Mouse (Mus musculus) CH12.LX (cell line): ENCODE results near the gene Dlg5. TPM values are rescaled to one million over a fixed set of nuclear protein-coding genes. Genes with fewer than 3 reads are reported as not detected.

Source experiments
- DNase-seq: peaks from one replicate; pipeline ENCODE4 v3.0.0-alpha.2; 2013; ENCODE audit errors: extremely low read depth
- H3K27ac ChIP-seq: 2 replicates; pipeline ENCODE4 v1.5.1; 2012; ENCODE audit warnings: low read depth, mild to moderate bottlenecking, control low read depth, moderate library complexity; ENCODE audit not compliant: insufficient read depth
- H3K27me3 ChIP-seq: replicated peaks from 2 replicates; pipeline ENCODE3; 2012; ENCODE audit warnings: inconsistent platforms
- H3K36me3 ChIP-seq, 2 experiments: replicated peaks in 1 of 2; 2 replicates each; pipeline versions ENCODE3 to v1.6.1; 2012; ENCODE audit warnings: inconsistent platforms in 1 of 2, low read length in 1 of 2, mild to moderate bottlenecking in 1 of 2, mixed read lengths in 1 of 2, moderate library complexity in 1 of 2; ENCODE audit not compliant: control insufficient read depth in 1 of 2, insufficient read depth in 1 of 2
- H3K4me1 ChIP-seq, 2 experiments: 2 replicates each; pipeline ENCODE4 v1.6.1; 2012; ENCODE audit warnings: inconsistent platforms in 1 of 2, moderate library complexity in 1 of 2; ENCODE audit not compliant: insufficient read depth in 2 of 2, control insufficient read depth in 1 of 2
- H3K4me2 ChIP-seq: 2 replicates; pipeline ENCODE4 v1.6.1; 2012; ENCODE audit warnings: low read depth, mild to moderate bottlenecking, control low read depth; ENCODE audit not compliant: poor library complexity, insufficient read depth, severe bottlenecking
- H3K4me3 ChIP-seq, 3 experiments: fragments of 150-350 bp in 1 of 3; sonication (generic) in 1 of 3; replicated peaks in 1 of 3; 2 replicates each; pipeline versions ENCODE3 to v1.5.1; 2011 to 2012; ENCODE audit warnings: low read depth in 2 of 3, low read length in 2 of 3, mild to moderate bottlenecking in 2 of 3, moderate library complexity in 2 of 3, control low read depth in 1 of 3, improper control_type of control experiment in 1 of 3, inconsistent platforms in 1 of 3, mixed read lengths in 1 of 3; ENCODE audit not compliant: poor library complexity in 1 of 3
- H3K79me2 ChIP-seq: replicated peaks from 2 replicates; pipeline ENCODE4 v1.6.1; 2012; ENCODE audit warnings: mild to moderate bottlenecking, moderate library complexity; ENCODE audit not compliant: control insufficient read depth, poor library complexity, insufficient read depth, severe bottlenecking; ENCODE audit errors: extremely low read depth
- H3K9ac ChIP-seq: 2 replicates; pipeline ENCODE4 v1.6.1; 2012; ENCODE audit warnings: low read depth, mild to moderate bottlenecking, control low read depth, moderate library complexity; ENCODE audit not compliant: insufficient read depth
- H3K9me3 ChIP-seq: replicated peaks from 2 replicates; pipeline ENCODE3; 2012; ENCODE audit warnings: low read length, inconsistent platforms, mixed read lengths
- BHLHE40 ChIP-seq: IDR thresholded peaks from 2 replicates; pipeline ENCODE4 v1.6.1; 2011; ENCODE audit warnings: mild to moderate bottlenecking, low read depth, low read length, improper control_type of control experiment
- CHD2 ChIP-seq: IDR thresholded peaks from 2 replicates; pipeline ENCODE4 v1.6.1; 2011; ENCODE audit warnings: low read length, improper control_type of control experiment
- CTCF ChIP-seq, 2 experiments: IDR thresholded peaks in 1 of 2; conservative IDR thresholded peaks in 1 of 2; 2 replicates each; pipeline ENCODE4 v1.5.1; 2011 to 2012; ENCODE audit warnings: low read depth in 2 of 2, low read length in 2 of 2, improper control_type of control experiment in 1 of 2, inconsistent platforms in 1 of 2, mild to moderate bottlenecking in 1 of 2, moderate library complexity in 1 of 2
- ETS1 ChIP-seq: conservative IDR thresholded peaks from 2 replicates; pipeline ENCODE4 v1.6.1; 2012; ENCODE audit warnings: low read depth, mild to moderate bottlenecking, inconsistent platforms, low read length, improper control_type of control experiment, moderate library complexity
- IRF4 ChIP-seq: IDR thresholded peaks from 2 replicates; pipeline ENCODE4 v1.6.1; 2014; ENCODE audit warnings: low read depth, mild to moderate bottlenecking, inconsistent platforms, low read length, improper control_type of control experiment
- JUN ChIP-seq: IDR thresholded peaks from 2 replicates; pipeline ENCODE4 v1.6.1; 2011; ENCODE audit warnings: low read depth, mild to moderate bottlenecking, low read length, improper control_type of control experiment, moderate library complexity; ENCODE audit not compliant: insufficient read depth
- JUND ChIP-seq: conservative IDR thresholded peaks from 2 replicates; pipeline ENCODE4 v1.6.1; 2011; ENCODE audit warnings: low read depth, low read length, improper control_type of control experiment
- KAT2A ChIP-seq: IDR thresholded peaks from 2 replicates; pipeline ENCODE4 v1.6.1; 2012; ENCODE audit warnings: low read length, improper control_type of control experiment, inconsistent platforms; ENCODE audit not compliant: insufficient replicate concordance
- MAFK ChIP-seq: IDR thresholded peaks from 2 replicates; pipeline ENCODE4 v1.6.1; 2011; ENCODE audit warnings: low read length, improper control_type of control experiment; ENCODE audit not compliant: insufficient replicate concordance
- MYC ChIP-seq: IDR thresholded peaks from 2 replicates; pipeline ENCODE4 v1.6.1; 2011; ENCODE audit warnings: low read depth, mild to moderate bottlenecking, improper control_type of control experiment, low read length
- POLR2A ChIP-seq: IDR thresholded peaks from 2 replicates; pipeline ENCODE4 v1.6.1; 2011; ENCODE audit warnings: low read depth, mild to moderate bottlenecking, improper control_type of control experiment, low read length
- RCOR1 ChIP-seq: conservative IDR thresholded peaks from 2 replicates; pipeline ENCODE4 v1.6.1; 2012; ENCODE audit warnings: low read depth, mild to moderate bottlenecking, inconsistent platforms, low read length, improper control_type of control experiment
- SMC3 ChIP-seq: IDR thresholded peaks from 2 replicates; pipeline ENCODE4 v1.6.1; 2011; ENCODE audit warnings: low read depth, low read length, improper control_type of control experiment
- TBP ChIP-seq: conservative IDR thresholded peaks from 2 replicates; pipeline ENCODE4 v1.6.1; 2011; ENCODE audit warnings: low read depth, low read length, improper control_type of control experiment
- TCF12 ChIP-seq: IDR thresholded peaks from 2 replicates; pipeline ENCODE4 v1.6.1; 2014; ENCODE audit warnings: low read depth, mild to moderate bottlenecking, inconsistent platforms, low read length, improper control_type of control experiment
- ZC3H11A ChIP-seq: IDR thresholded peaks from 2 replicates; pipeline ENCODE4 v1.6.1; 2012; ENCODE audit warnings: low read depth, mild to moderate bottlenecking, inconsistent platforms, low read length, improper control_type of control experiment
- ZNF384 ChIP-seq: IDR thresholded peaks from 2 replicates; pipeline ENCODE4 v1.6.1; 2012; ENCODE audit warnings: low read depth, low read length, improper control_type of control experiment, inconsistent platforms
- dilution Hi-C: fragments of 300-500 bp; cut with MboI; formaldehyde crosslinking; loops from 2 replicates; pipeline ENCODE4 v1.14.3; 2020; ENCODE audit warnings: low sequenced_read_pairs; ENCODE audit not compliant: extremely low pct_unique_long_range_greater_than_20kb, extremely low pct_ligation_motif_present
- in situ Hi-C: fragments of 300-500 bp; cut with MboI; formaldehyde crosslinking; loops from 3 replicates; pipeline ENCODE4 v1.14.3; 2019; ENCODE audit warnings: low sequenced_read_pairs, low pct_ligation_motif_present, low pct_unique_long_range_greater_than_20kb, mixed read lengths
- polyA plus RNA-seq: library from polyadenylated mRNA; unstranded; fragments of >175 nt; gene quantifications from 2 replicates; pipeline ENCODE4 v1.2.1, GENCODE M21; 2012; ENCODE audit warnings: low read depth; ENCODE audit not compliant: insufficient read length
- total RNA-seq, 2 experiments: library from RNA; depleted of rRNA; stranded (reverse); fragments of 300-350 nt in 1 of 2; fragments of >200 nt in 1 of 2; gene quantifications; 2 replicates each; pipeline ENCODE4 v1.2.3; 2012 to 2014

Gene Dlg5
- total and polyA plus RNA-seq, 3 experiments: 0.07 to 0.76 TPM; not detected in 1

- dilution Hi-C loops (no loop called here), in situ Hi-C loops (no loop called here)
- Histone ChIP-seq H3K4me3 (no peak overlapping the region), H3K27me3 (peaks cover 44% of the 10 kb centered on the region), H3K79me2 (no peaks in the 10 kb centered on the region), H3K36me3 (no peaks in the 10 kb centered on the region), H3K9ac (no peak overlapping the region), H3K4me2 (no peak overlapping the region), H3K9me3 (peaks cover 54% of the 10 kb centered on the region), H3K4me1 (peaks cover 0 to 13% of the 10 kb centered on the region in 2 experiments; a peak in 2 of 4 replicates), H3K27ac (no peak overlapping the region)
- TF ChIP-seq RCOR1: no peak
- no peak for TF ChIP-seq MYC
- no peak for TF ChIP-seq CHD2
- DNase-seq: no peak
Measured at GRCm38 (mm10) chr14:24216064-24216463, 29.7 kb downstream of the Dlg5 start.

GRCm38 (mm10) chr14:24214436-24214835 lies 31.3 kb downstream of the Dlg5 start:
- dilution Hi-C loops: no loop called here
- in situ Hi-C loops: no loop called here

GRCm38 (mm10) chr14:24213336-24213735 lies 32.4 kb downstream of the Dlg5 start:
- in situ Hi-C loops (no loop called here), dilution Hi-C loops (no loop called here)
- Histone ChIP-seq H3K4me3 (no peak overlapping the region), H3K79me2 (no peaks in the 10 kb centered on the region), H3K4me2 (no peak overlapping the region), H3K4me1 (peaks cover 0 to 13% of the 10 kb centered on the region in 2 experiments; a peak in 2 of 4 replicates), H3K27ac (no peak overlapping the region), H3K9ac (no peak overlapping the region), H3K36me3 (no peaks in the 10 kb centered on the region), H3K27me3 (peaks cover 50% of the 10 kb centered on the region), H3K9me3 (peaks cover 64% of the 10 kb centered on the region)
- TF ChIP-seq TBP: no peak
- 0 out of 2 replicates have a peak, but pooled peaks have one; percentile 8 for TF ChIP-seq BHLHE40
- no peak for TF ChIP-seq CTCF (conservative IDR thresholded peaks at IDR 0.05 in 1 of 2, IDR thresholded peaks at IDR 0.05 in 1 of 2; ENCODE audit: low read depth in 2 of 2, low read length in 2 of 2)
- no peak for TF ChIP-seq SMC3
- no peak for TF ChIP-seq ZNF384
- TF ChIP-seq MAFK: 0 out of 2 replicates have a peak, but pooled peaks have one; percentile 34
- DNase-seq: peak; percentile 31

More at GRCm38 (mm10) chr14:24214436-24214835, 31.3 kb downstream of the Dlg5 start:
- H3K4me3 ChIP-seq: no peak overlapping the region
- H3K27me3 ChIP-seq: peaks cover 49% of the 10 kb centered on the region
- no peak for DNase-seq
- H3K79me2 ChIP-seq: no peaks in the 10 kb centered on the region
- no peak overlapping the region for H3K4me2 ChIP-seq
- peaks cover 65% of the 10 kb centered on the region for H3K9me3 ChIP-seq
- no peak overlapping the region for H3K9ac ChIP-seq
- H3K36me3 ChIP-seq: no peaks in the 10 kb centered on the region
- H3K27ac ChIP-seq: no peak overlapping the region
- no peak for TF ChIP-seq IRF4
- no peak for TF ChIP-seq ETS1
- no peak for TF ChIP-seq ZC3H11A
- no peak for TF ChIP-seq JUND
- no peak for TF ChIP-seq KAT2A
- no peak for TF ChIP-seq CHD2
- no peak for TF ChIP-seq TCF12
- no peak for TF ChIP-seq POLR2A
- TF ChIP-seq JUN: no peak
- peaks cover 0 to 13% of the 10 kb centered on the region in 2 experiments; a peak in 2 of 4 replicates for H3K4me1 ChIP-seq
